Comparison of ENCODE assay signal across 19 mouse cellular contexts in genomic region chr1:192303615-192304014, GRCm38 (mm10).
"Had no signal": no experiment of that assay in that cellular context is flagged by ENCODE, and none has a peak within 500 bp of the region (broad histone marks: within the 10 kb centered on the region; RNA-seq: fewer than 3 reads in every experiment).

No protein-coding gene starts in this region.

- H3K27me3 ChIP-seq: lung, embryonic 15.5 days; midbrain, embryonic 13.5 days; midbrain, embryonic 15.5 days; neural tube, embryonic 13.5 days; neural tube, embryonic 15.5 days; stomach, embryonic 15.5 days had no signal

- H3K36me3 ChIP-seq: lung, embryonic 15.5 days; midbrain, embryonic 13.5 days; midbrain, embryonic 15.5 days; neural tube, embryonic 13.5 days; neural tube, embryonic 15.5 days; stomach, embryonic 15.5 days had no signal

- H3K4me3 ChIP-seq: lung, embryonic 15.5 days; megakaryocyte, embryonic 14.5 days; midbrain, embryonic 13.5 days; midbrain, embryonic 15.5 days; myocyte; neural tube, embryonic 13.5 days; neural tube, embryonic 15.5 days; stomach, embryonic 15.5 days had no signal

- H3K9me3 ChIP-seq: lung, embryonic 15.5 days; megakaryocyte, embryonic 14.5 days; midbrain, embryonic 13.5 days; midbrain, embryonic 15.5 days; neural tube, embryonic 13.5 days; neural tube, embryonic 15.5 days; stomach, embryonic 15.5 days had no signal

- H3K4me1 ChIP-seq: midbrain, embryonic 13.5 days; midbrain, embryonic 15.5 days; neural tube, embryonic 13.5 days; stomach, embryonic 15.5 days had no signal

- H3K9ac ChIP-seq: liver, postnatal 0 days; lung, embryonic 15.5 days; midbrain, embryonic 13.5 days; midbrain, embryonic 15.5 days; neural tube, embryonic 13.5 days; neural tube, embryonic 15.5 days; stomach, embryonic 15.5 days had no signal

- H3K27ac ChIP-seq: lung, embryonic 15.5 days; macrophage; midbrain, embryonic 13.5 days; midbrain, embryonic 15.5 days; neural tube, embryonic 13.5 days; neural tube, embryonic 15.5 days; stomach, embryonic 15.5 days; stomach, postnatal 0 days had no signal

- DNase-seq: liver, postnatal 0 days; lung, adult 2 months; lung, postnatal 14 days; lung, postnatal 36 days; retina, postnatal 1 day; right cerebral cortex, adult 18-20 months; thymus, adult 2 months; thymus, postnatal 25 days; thymus, postnatal 4 days had no signal
